Mouse (Mus musculus) kidney, adult 2 months (tissue): Measurements from ENCODE around the gene Stam2.

ENCODE experiments used
- CTCF ChIP-seq: fragments of 200-500 bp; conservative IDR thresholded peaks from 2 replicates; pipeline ENCODE4 v1.5.1; 2011; ENCODE audit warnings: low read depth, mild to moderate bottlenecking, control low read depth, low read length, moderate library complexity, mixed read lengths; ENCODE audit not compliant: insufficient read depth, insufficient read length
- POLR2A ChIP-seq: fragments of 200-500 bp; IDR thresholded peaks from one replicate; pipeline ENCODE4 v1.6.1; 2011; ENCODE audit warnings: low read depth, low read length, control low read depth

GRCm38 (mm10) chr2:52763040-52763736 is 21.1 kb upstream of the Stam2 start:
- TF ChIP-seq CTCF (peak; percentile 93), POLR2A (no peak)
